Mouse (Mus musculus) spleen, adult 2 months (tissue): ENCODE results near the gene Gm37240. TPM values are rescaled to one million over a fixed set of nuclear protein-coding genes. Genes with fewer than 3 reads are reported as not detected.

Experiments used
- DNase-seq, 2 experiments: peaks; one replicate each; pipeline versions ENCODE4 v3.0.0 to v3.0.0-alpha.2; 2012 to 2021; ENCODE audit warnings: low spot score in 2 of 2, low read depth in 1 of 2
- H3K27ac ChIP-seq: fragments of 200-500 bp; 2 replicates; pipeline ENCODE4 v1.5.1; 2012; ENCODE audit warnings: low read length, inconsistent platforms; ENCODE audit not compliant: insufficient read depth
- H3K27me3 ChIP-seq: fragments of 200-500 bp; 2 replicates; pipeline ENCODE4 v1.6.1; 2012; ENCODE audit warnings: mild to moderate bottlenecking, moderate library complexity, low read length, inconsistent platforms; ENCODE audit not compliant: control insufficient read depth, insufficient read depth
- H3K36me3 ChIP-seq: fragments of 200-500 bp; 2 replicates; pipeline ENCODE4 v1.6.1; 2012; ENCODE audit warnings: mild to moderate bottlenecking, low read length, inconsistent platforms; ENCODE audit not compliant: control insufficient read depth, insufficient read depth
- H3K4me1 ChIP-seq: fragments of 200-500 bp; 2 replicates; pipeline ENCODE4 v1.6.1; 2011; ENCODE audit warnings: inconsistent platforms; ENCODE audit not compliant: control insufficient read depth, insufficient read depth, insufficient read length
- H3K4me3 ChIP-seq: fragments of 200-500 bp; 2 replicates; pipeline ENCODE4 v1.5.1; 2011; ENCODE audit warnings: mild to moderate bottlenecking, inconsistent platforms; ENCODE audit not compliant: insufficient read depth, insufficient read length; ENCODE audit errors: extremely low read depth
- CTCF ChIP-seq: fragments of 200-500 bp; IDR thresholded peaks from 2 replicates; pipeline ENCODE4 v1.5.1; 2011; ENCODE audit warnings: mild to moderate bottlenecking, inconsistent platforms; ENCODE audit not compliant: insufficient read depth, insufficient read length, insufficient replicate concordance; ENCODE audit errors: extremely low read depth
- POLR2A ChIP-seq: fragments of 200-500 bp; IDR thresholded peaks from 2 replicates; pipeline ENCODE4 v1.6.1; 2011; ENCODE audit warnings: low read depth, low read length, inconsistent platforms
- WGBS: fragments of 180-500 bp; shearing (Covaris S2); methylation state at CpG from one replicate; pipeline ENCODE4 v1.1.7; 2018; 5-methylcytosine and 5-hydroxymethylcytosine counted together
- polyA plus RNA-seq: library from polyadenylated mRNA; depleted of rRNA; stranded (reverse); fragments of >200 nt; gene quantifications from 2 replicates; pipeline ENCODE4 v1.2.3, GENCODE M21; 2012

Gm37240 gene
- polyA plus RNA-seq, 1 experiment, result 1.1 TPM

DNA sequence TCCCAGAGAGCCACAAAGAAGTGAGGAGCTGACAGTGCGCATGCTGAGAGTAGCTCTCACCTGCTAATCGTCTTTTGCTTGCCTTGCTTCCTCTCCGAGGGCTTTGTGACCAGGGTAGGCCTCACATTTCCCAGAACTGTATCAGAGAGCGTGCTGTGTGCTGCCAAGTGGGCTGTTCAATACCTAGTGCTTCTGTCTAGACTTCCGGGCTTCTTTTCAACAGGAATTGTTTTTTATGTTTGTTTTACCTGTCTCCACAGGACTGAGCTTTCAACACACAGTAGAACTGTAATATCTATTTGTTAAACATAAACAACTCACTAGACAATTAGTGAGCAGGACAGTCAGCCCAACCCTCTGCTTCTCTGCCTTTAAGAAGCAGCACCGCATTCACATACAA lies 42.0 kb downstream of the Gm37240 start:
- TF ChIP-seq CTCF, result no peak
- WGBS, result 82% methylated on average over 6 of the region's 6 CpGs

DNA sequence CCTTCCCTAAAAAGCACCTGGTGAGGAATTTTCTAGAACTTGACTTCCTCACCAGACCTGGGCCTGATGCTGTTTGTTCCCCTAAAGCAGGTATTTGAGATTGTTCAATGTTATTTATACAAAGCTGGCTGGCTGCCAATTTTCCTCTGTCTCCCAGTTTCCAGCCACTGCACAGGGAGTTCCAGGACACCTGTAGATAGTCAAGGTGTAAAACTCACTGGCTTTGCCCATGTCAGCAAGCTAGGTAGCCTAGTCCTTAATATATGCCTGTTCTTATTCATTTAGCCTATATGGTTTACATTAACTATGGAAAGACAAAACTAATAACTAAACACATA lies 44.5 kb downstream of the Gm37240 start:
- H3K27ac ChIP-seq, result no peak overlapping the region
- TF ChIP-seq CTCF, result no peak
- no peak for TF ChIP-seq POLR2A
- no peaks in the 10 kb centered on the region for H3K36me3 ChIP-seq
- no peaks in the 10 kb centered on the region for H3K4me1 ChIP-seq
- no peak for DNase-seq
- no peak overlapping the region for H3K4me3 ChIP-seq
- no peaks in the 10 kb centered on the region for H3K27me3 ChIP-seq

More for the DNA sequence above, 42.0 kb downstream of the Gm37240 start:
- H3K27ac ChIP-seq, result no peak overlapping the region
- H3K4me3 ChIP-seq, result no peak overlapping the region
- H3K36me3 ChIP-seq, result no peaks in the 10 kb centered on the region
- no peaks in the 10 kb centered on the region for H3K27me3 ChIP-seq
- no peak for DNase-seq
- no peaks in the 10 kb centered on the region for H3K4me1 ChIP-seq

DNA sequence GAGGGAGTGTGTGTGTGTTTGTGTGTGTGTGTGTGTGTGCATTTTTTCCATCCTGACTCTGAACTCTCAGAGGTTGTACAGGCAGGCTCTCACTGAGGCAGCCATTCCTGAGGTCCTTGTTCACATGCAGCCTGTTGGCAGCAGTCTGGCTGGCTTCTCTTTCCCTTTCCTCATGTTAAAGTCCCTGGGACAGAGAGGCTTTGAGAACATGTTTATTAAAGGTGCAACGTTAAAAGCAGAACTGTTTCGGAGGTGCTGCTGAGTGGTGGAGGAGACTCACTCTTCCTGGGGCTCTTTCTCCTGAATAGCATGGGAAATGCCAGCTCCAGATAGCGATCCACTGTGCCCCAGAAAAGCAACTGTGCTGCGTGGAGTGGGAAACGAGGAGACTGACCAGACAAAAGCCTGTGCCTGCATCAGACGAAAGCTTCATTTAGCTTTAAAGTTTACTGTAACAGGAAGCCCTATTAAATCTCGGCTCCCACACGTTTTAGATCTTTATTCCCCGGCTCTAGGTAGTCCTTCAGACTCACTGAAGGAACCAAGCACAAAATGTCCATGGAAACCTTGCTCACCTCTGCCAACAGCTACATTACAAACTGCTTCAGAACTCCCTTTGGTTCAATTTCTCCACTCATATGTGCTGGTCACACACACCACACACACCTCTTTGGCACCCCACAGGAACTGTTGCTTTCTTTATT lies 45.0 kb downstream of the Gm37240 start:
- TF ChIP-seq CTCF, result no peak
- no peak for DNase-seq
- H3K27ac ChIP-seq, result no peak overlapping the region
- H3K4me1 ChIP-seq, result no peaks in the 10 kb centered on the region
- H3K27me3 ChIP-seq, result no peaks in the 10 kb centered on the region
- H3K4me3 ChIP-seq, result no peak overlapping the region
- WGBS, result 41% methylated on average over 9 of the region's 9 CpGs
- no peaks in the 10 kb centered on the region for H3K36me3 ChIP-seq

DNA sequence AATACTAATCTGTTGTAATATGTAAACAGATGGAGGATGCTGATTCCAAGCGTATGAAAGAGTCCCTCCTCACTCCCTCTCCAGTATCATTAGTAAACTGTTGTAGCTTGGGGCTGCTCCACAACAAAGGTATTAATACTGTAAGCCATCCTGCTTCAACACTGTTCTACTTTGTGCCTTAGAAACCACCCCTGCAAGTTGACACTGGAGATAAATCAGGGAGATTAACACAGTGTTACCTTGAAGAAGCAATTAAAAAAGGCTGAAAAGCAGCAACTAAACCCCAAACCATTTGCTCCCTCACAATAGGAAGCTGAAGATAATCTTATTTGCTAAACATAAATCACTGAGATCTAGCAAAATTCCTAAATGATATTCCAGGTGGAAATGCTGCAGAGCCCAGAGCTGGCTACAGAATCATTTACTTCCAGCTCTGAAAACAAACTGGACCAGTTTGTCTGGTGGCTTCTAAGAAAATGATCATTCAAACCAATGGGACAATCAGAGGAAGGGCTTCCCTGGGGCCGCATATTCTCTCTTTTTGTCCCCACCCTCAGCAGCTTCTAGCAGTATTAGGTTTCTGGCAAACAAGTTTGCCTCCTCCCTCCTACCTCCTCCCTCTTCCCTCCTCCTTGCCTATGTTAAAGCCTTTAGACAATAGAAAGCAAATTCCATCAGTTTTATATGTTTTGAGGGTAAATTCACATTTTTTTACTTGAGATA lies 45.7 kb downstream of the Gm37240 start:
- no peaks in the 10 kb centered on the region for H3K27me3 ChIP-seq
- no peak overlapping the region for H3K4me3 ChIP-seq
- H3K27ac ChIP-seq, result no peak overlapping the region
- TF ChIP-seq POLR2A (no peak), CTCF (no peak)
- DNase-seq, result no peak
- WGBS, result 81% methylated on average over 2 of the region's 2 CpGs
- H3K4me1 ChIP-seq, result no peaks in the 10 kb centered on the region
- no peaks in the 10 kb centered on the region for H3K36me3 ChIP-seq

DNA sequence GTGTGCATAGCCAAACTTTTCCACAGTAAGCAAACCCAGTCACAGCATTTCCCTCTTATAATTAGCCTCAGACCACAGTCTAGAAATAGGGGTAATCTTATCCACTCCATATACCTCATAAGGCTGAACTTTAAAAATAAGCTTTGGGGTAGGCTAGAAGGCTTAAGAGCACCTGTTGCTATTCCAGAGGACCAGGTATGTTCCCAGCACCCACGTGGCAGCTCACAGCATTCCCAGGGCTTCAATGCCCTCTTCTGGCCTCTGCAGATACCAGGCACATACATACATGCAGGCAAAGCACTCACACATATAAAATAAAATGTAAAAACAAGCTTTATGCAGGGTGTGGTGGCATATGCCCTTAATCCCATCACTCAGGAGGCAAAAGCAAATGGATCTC lies 53.7 kb downstream of the Gm37240 start:
- H3K27me3 ChIP-seq, result no peaks in the 10 kb centered on the region
- no peak for DNase-seq
- H3K4me1 ChIP-seq, result no peaks in the 10 kb centered on the region
- no peak overlapping the region for H3K4me3 ChIP-seq
- no peak overlapping the region for H3K27ac ChIP-seq
- TF ChIP-seq CTCF, result no peak
- no peak for TF ChIP-seq POLR2A
- H3K36me3 ChIP-seq, result no peaks in the 10 kb centered on the region
- WGBS, result 76% methylated on average over 1 of the region's 1 CpGs

DNA sequence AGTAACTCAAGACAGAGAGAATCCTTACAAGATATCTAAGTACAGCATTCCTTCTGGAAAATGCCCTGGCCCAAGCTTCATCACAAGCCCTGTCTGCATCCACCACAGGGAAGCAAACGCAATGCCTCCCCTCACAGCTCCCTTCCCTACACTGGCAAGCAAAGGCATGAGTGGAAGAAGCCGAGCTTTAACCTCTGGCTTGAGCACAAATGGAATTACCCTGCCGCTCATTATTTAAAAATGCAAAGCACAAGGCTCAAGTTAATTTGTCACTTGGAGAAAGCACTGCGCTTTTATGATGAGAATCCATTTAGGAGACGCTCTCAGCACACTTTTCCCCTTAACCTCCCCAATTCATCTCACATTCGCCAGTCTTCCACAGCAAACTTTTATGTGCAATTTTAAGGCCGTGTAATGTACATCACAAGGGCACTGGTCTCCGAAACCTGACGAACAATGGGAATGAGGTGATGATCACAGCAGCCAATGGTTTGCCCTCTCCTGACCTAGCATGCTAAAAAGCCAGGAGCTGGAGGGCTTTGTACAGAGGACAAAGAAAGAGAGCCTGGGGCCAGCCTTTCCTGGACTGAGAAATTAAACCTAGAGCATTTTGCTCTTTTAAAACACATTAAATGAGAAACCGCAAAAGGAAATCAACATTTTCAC lies 54.7 kb downstream of the Gm37240 start:
- no peak overlapping the region for H3K27ac ChIP-seq
- no peaks in the 10 kb centered on the region for H3K27me3 ChIP-seq
- H3K4me1 ChIP-seq, result no peaks in the 10 kb centered on the region
- WGBS, result 90% methylated on average over 10 of the region's 10 CpGs
- DNase-seq, result no peak
- no peaks in the 10 kb centered on the region for H3K36me3 ChIP-seq
- no peak overlapping the region for H3K4me3 ChIP-seq
- TF ChIP-seq CTCF (no peak), POLR2A (no peak)

DNA sequence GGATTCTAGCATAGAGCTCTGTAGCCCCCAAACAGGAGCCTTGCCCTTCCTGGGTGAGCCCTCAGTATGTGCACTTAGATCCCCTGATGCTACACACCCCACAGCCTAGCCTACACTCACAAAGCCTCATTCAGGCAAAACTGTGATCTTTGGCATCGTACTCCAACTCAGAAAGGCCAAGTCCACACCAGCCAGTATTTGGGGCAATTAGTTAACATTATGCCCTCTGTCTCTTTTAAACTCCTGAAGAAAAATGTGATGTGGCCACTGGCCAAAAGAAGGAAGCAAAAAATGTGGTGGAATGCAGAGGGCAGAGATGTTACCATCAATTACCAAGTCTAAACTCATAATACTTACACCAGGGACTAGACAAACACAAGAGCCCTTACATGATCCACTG lies 55.5 kb downstream of the Gm37240 start:
- no peaks in the 10 kb centered on the region for H3K36me3 ChIP-seq
- 82% methylated on average over 1 of the region's 1 CpGs for WGBS
- no peaks in the 10 kb centered on the region for H3K27me3 ChIP-seq
- no peak overlapping the region for H3K4me3 ChIP-seq
- DNase-seq, result no peak
- TF ChIP-seq POLR2A (no peak), CTCF (no peak)
- no peak overlapping the region for H3K27ac ChIP-seq
- H3K4me1 ChIP-seq, result no peaks in the 10 kb centered on the region
